Mouse (Mus musculus) G1E (cell line): Measurements from ENCODE around the gene Dbn1.

Source experiments
- CTCF ChIP-seq: IDR thresholded peaks from 2 replicates; pipeline ENCODE4 v1.5.1; 2012; ENCODE audit warnings: low read depth, low read length, inconsistent platforms, mixed read lengths
- GATA2 ChIP-seq: IDR thresholded peaks from 2 replicates; pipeline ENCODE4 v1.6.1; 2012; ENCODE audit warnings: low read depth, low read length, inconsistent platforms, borderline replicate concordance

DNA sequence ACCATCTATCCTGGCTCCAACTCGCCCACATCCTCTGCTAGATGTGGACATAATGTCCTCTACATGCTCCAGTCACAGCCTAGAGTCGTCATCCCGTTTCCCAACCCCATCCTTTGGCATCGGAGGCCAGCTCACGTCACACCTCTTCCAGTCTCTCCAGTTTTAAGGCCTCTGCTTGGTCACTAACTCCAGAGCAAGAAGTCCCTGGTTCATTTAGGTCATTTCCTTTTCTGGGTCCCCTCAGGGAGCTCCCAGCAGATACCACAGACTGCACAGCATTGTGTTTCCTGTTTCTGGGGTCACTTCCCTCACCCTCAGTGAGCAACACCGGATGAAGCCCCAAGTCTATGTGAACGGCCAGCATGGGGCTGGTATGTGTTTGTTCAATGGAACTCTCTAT, 8.9 kb downstream of the Dbn1 start:
- TF ChIP-seq CTCF (no peak), GATA2 (no peak)
